Mouse (Mus musculus): ENCODE data around the gene Ctps.

DNA sequence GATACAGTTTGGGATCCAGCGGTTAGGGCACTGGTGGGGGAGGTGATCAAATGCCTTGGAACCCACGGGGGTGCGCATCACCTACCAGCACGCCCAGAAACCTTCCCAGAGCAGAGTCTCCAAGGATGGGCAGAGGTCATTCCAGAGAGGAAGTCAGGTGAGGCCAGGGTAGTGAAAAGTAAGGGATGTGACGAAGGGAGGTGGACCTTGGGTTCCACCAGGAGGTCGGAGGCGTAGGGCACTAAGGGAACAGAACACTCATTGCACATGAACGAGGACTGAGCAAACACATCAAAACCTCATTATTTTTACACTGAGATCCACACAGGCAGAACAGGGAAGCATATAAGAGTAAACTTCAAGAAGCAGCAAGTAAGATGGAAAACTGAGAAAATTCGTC, 11.6 kb upstream of the Ctps start:
- no peak for TF ChIP-seq EP300 (IDR thresholded peaks at IDR 0.05; ENCODE audit: low read depth)
- TF ChIP-seq CTCF (IDR thresholded peaks at IDR 0.05; ENCODE audit: low read depth): no peak
